Mouse (Mus musculus): ENCODE data around the gene Col4a3bp. TPM values are rescaled to one million over a fixed set of nuclear protein-coding genes. Genes with fewer than 3 reads are reported as not detected.

Col4a3bp gene
- polyA plus RNA-seq (2012; rRNA removed) = 13.1 and 13.6 TPM in 2 replicates

DNA sequence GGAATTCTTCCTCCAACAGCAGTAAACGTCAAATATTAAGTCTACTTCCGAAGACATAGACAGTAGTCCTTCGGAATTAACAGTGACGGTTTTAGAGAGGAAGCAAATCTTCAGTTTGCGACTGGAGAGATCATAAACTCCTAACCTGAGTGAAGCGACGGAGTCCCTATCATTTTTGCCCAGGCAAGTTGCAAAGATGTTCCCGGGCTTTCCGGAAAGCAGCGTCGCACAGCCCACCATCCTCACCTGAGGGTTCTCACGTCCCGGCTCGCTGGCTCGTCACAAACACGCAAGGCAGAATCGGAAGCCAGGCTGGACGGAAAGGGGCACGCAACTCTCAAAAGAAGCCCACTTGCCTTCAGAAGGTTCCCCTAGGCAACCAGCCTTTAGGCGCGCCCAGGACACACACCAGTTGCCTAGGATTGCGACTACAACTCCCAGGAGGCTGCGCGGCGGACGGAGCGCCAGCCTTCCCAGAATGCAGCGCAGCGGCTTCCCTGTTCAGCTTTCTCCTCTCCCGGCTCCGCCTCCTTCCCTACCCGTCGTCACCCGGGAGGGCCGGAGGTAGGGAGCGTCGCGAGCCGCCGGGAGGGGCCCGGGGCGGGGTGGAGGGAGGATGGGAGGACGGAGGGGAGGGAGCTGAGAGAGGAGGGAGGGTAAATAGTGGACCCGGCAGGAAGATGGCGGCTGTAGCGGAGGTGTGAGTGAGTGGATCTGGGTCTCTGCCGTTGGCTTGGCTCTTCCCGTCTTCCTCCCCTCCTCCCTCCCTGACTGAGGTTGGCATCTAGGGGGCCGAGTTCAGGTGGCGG is at the start of gene Col4a3bp, which contains the start of gene Polk:
Gene Col4a3bp, plus strand, starts transcription at position 538 of the 809 bp plus-strand sequence.
Gene Polk, minus strand, starts transcription at position 499 of the 809 bp plus-strand sequence.
- Histone ChIP-seq H3K27me3 (replicated peaks; ENCODE audit: control insufficient read depth, insufficient read depth, low read length) (no peaks in the 10 kb centered on the region), H3K4me1 (ENCODE audit: control insufficient read depth, insufficient read depth, low read length) (peaks cover 3% of the 10 kb centered on the region; the same call in 1 of the 2 replicates), H3K4me3 (ENCODE audit: insufficient read depth, low read depth, low read length) (peak within 1 kb of the TSS; percentile 88), H3K27ac (ENCODE audit: insufficient read depth, low read depth, low read length) (peak within 1 kb of the TSS; percentile 89), H3K36me3 (ENCODE audit: control insufficient read depth, insufficient read depth, low read length) (no peaks in the 10 kb centered on the region)
- DNase-seq = peak; percentile 98
- WGBS = under 1% methylated on average over 50 of the region's 50 CpGs
- TF ChIP-seq CTCF (conservative IDR thresholded peaks at IDR 0.05; ENCODE audit: insufficient read depth, insufficient read length, low read depth, low read length) (no peak), POLR2A (IDR thresholded peaks at IDR 0.05; ENCODE audit: low read depth, low read length) (peak; percentile 97)

- no peak for TF ChIP-seq CTCF (conservative IDR thresholded peaks at IDR 0.05; ENCODE audit: insufficient read depth, insufficient read length, low read depth, low read length)
- TF ChIP-seq POLR2A (IDR thresholded peaks at IDR 0.05; ENCODE audit: low read depth, low read length) = no peak
- H3K4me3 ChIP-seq (ENCODE audit: insufficient read depth, low read depth, low read length) = no peak overlapping the region
- 75% methylated on average over 8 of the region's 8 CpGs for WGBS
- H3K36me3 ChIP-seq (ENCODE audit: control insufficient read depth, insufficient read depth, low read length) = no peaks in the 10 kb centered on the region; the same call in none of the 2 replicates
- H3K27ac ChIP-seq (ENCODE audit: insufficient read depth, low read depth, low read length) = peak overlapping the region; percentile 76
- peaks cover 6% of the 10 kb centered on the region; the same call in 1 of the 2 replicates for H3K4me1 ChIP-seq (ENCODE audit: control insufficient read depth, insufficient read depth, low read length)
- DNase-seq = peak; percentile 30
- H3K27me3 ChIP-seq (replicated peaks; ENCODE audit: control insufficient read depth, insufficient read depth, low read length) = no peaks in the 10 kb centered on the region
Observed at GRCm38 (mm10) chr13:96496630-96497029, 45.8 kb upstream of the Col4a3bp start.

DNA sequence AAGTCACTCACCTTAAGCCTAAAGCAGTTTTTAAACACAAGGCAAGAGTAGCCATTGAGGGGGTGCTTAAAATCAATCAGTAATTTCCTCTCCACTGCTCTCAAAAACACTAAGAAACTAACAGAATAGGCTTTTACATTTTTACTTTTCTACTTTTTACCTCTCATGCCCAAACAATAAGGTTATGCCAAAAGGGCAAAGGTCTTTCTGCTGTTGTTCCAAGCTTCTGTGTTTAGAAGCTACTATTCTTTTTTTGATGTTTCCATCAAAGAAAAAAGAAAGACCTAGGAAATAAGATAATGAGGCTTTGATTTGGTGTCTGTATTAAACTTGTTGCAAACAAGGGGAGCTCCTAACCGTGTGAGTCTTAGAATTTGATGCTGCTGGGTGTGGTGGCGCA is 42.5 kb upstream of the Col4a3bp start:
- DNase-seq = peak; percentile 62
- no peak for TF ChIP-seq CTCF (conservative IDR thresholded peaks at IDR 0.05; ENCODE audit: insufficient read depth, insufficient read length, low read depth, low read length)
- no peak for TF ChIP-seq POLR2A (IDR thresholded peaks at IDR 0.05; ENCODE audit: low read depth, low read length)
- H3K27me3 ChIP-seq (replicated peaks; ENCODE audit: control insufficient read depth, insufficient read depth, low read length) = no peaks in the 10 kb centered on the region
- WGBS = 82% methylated on average over 2 of the region's 2 CpGs
- H3K4me3 ChIP-seq (ENCODE audit: insufficient read depth, low read depth, low read length) = no peak overlapping the region
- no peak overlapping the region for H3K27ac ChIP-seq (ENCODE audit: insufficient read depth, low read depth, low read length)
- peaks cover 6% of the 10 kb centered on the region; the same call in 1 of the 2 replicates for H3K4me1 ChIP-seq (ENCODE audit: control insufficient read depth, insufficient read depth, low read length)
- no peaks in the 10 kb centered on the region; the same call in none of the 2 replicates for H3K36me3 ChIP-seq (ENCODE audit: control insufficient read depth, insufficient read depth, low read length)

- whole genome bisulfite sequencing = 71% methylated on average over 4 of the region's 4 CpGs
- Histone ChIP-seq H3K27ac (ENCODE audit: insufficient read depth, low read depth, low read length) (no peak overlapping the region), H3K27me3 (replicated peaks; ENCODE audit: control insufficient read depth, insufficient read depth, low read length) (no peaks in the 10 kb centered on the region), H3K4me1 (ENCODE audit: control insufficient read depth, insufficient read depth, low read length) (peaks cover 2% of the 10 kb centered on the region; the same call in 1 of the 2 replicates), H3K4me3 (ENCODE audit: insufficient read depth, low read depth, low read length) (no peak overlapping the region), H3K36me3 (ENCODE audit: control insufficient read depth, insufficient read depth, low read length) (no peaks in the 10 kb centered on the region)
- no peak for TF ChIP-seq POLR2A (IDR thresholded peaks at IDR 0.05; ENCODE audit: low read depth, low read length)
- no peak for TF ChIP-seq CTCF (conservative IDR thresholded peaks at IDR 0.05; ENCODE audit: insufficient read depth, insufficient read length, low read depth, low read length)
- DNase-seq = no peak
Observed at GRCm38 (mm10) chr13:96505661-96506060, 36.8 kb upstream of the Col4a3bp start.

GRCm38 (mm10) chr13:96506313-96506712 is 36.1 kb upstream of the Col4a3bp start:
- DNase-seq = no peak
- WGBS = 63% methylated on average over 6 of the region's 6 CpGs
- Histone ChIP-seq H3K27ac (ENCODE audit: insufficient read depth, low read depth, low read length) (no peak overlapping the region), H3K4me1 (ENCODE audit: control insufficient read depth, insufficient read depth, low read length) (no peaks in the 10 kb centered on the region), H3K4me3 (ENCODE audit: insufficient read depth, low read depth, low read length) (no peak overlapping the region), H3K27me3 (replicated peaks; ENCODE audit: control insufficient read depth, insufficient read depth, low read length) (no peaks in the 10 kb centered on the region), H3K36me3 (ENCODE audit: control insufficient read depth, insufficient read depth, low read length) (no peaks in the 10 kb centered on the region)
- TF ChIP-seq POLR2A (IDR thresholded peaks at IDR 0.05; ENCODE audit: low read depth, low read length) = no peak
- no peak for TF ChIP-seq CTCF (conservative IDR thresholded peaks at IDR 0.05; ENCODE audit: insufficient read depth, insufficient read length, low read depth, low read length)

- Histone ChIP-seq H3K4me3 (ENCODE audit: insufficient read depth, low read depth, low read length) (no peak overlapping the region), H3K27me3 (replicated peaks; ENCODE audit: control insufficient read depth, insufficient read depth, low read length) (no peaks in the 10 kb centered on the region), H3K27ac (ENCODE audit: insufficient read depth, low read depth, low read length) (no peak overlapping the region), H3K36me3 (ENCODE audit: control insufficient read depth, insufficient read depth, low read length) (no peaks in the 10 kb centered on the region), H3K4me1 (ENCODE audit: control insufficient read depth, insufficient read depth, low read length) (no peaks in the 10 kb centered on the region)
- no peak for DNase-seq
- TF ChIP-seq CTCF (conservative IDR thresholded peaks at IDR 0.05; ENCODE audit: insufficient read depth, insufficient read length, low read depth, low read length) (no peak), POLR2A (IDR thresholded peaks at IDR 0.05; ENCODE audit: low read depth, low read length) (no peak)
- WGBS = 91% methylated on average over 4 of the region's 4 CpGs
Observed at GRCm38 (mm10) chr13:96507541-96507940, 34.9 kb upstream of the Col4a3bp start.

GRCm38 (mm10) chr13:96510635-96511034 is 31.8 kb upstream of the Col4a3bp start:
- 66% methylated on average over 13 of the region's 13 CpGs for WGBS
- H3K4me3 ChIP-seq (ENCODE audit: insufficient read depth, low read depth, low read length) = no peak overlapping the region
- peak; percentile 15 for DNase-seq

More at GRCm38 (mm10) chr13:96510635-96511034, 31.8 kb upstream of the Col4a3bp start:
- TF ChIP-seq POLR2A (IDR thresholded peaks at IDR 0.05; ENCODE audit: low read depth, low read length) (no peak), CTCF (conservative IDR thresholded peaks at IDR 0.05; ENCODE audit: insufficient read depth, insufficient read length, low read depth, low read length) (no peak)
- no peaks in the 10 kb centered on the region for H3K27me3 ChIP-seq (replicated peaks; ENCODE audit: control insufficient read depth, insufficient read depth, low read length)
- no peak overlapping the region for H3K27ac ChIP-seq (ENCODE audit: insufficient read depth, low read depth, low read length)
- no peaks in the 10 kb centered on the region for H3K4me1 ChIP-seq (ENCODE audit: control insufficient read depth, insufficient read depth, low read length)
- H3K36me3 ChIP-seq (ENCODE audit: control insufficient read depth, insufficient read depth, low read length) = no peaks in the 10 kb centered on the region
